Comparison of ENCODE assay signal across 7 mouse cellular contexts in genomic region chr13:41607589-41607988, GRCm38 (mm10). TPM values are rescaled to one million over a fixed set of nuclear protein-coding genes. Genes with fewer than 3 reads are reported as not detected.
DNase-seq lines count a peak whose midpoint lies in the region; ATAC-seq lines count a peak whose summit lies in the region.

No protein-coding gene starts in this region.

- no peak overlapping the region for H3K9ac ChIP-seq in lung, embryonic 15.5 days
- 0 out of 2 replicates have a peak overlapping the region, but pooled peaks have one; percentile 7 for H3K9ac ChIP-seq in forebrain, embryonic 16.5 days (replicated peaks; ENCODE audit: low read depth, low read length)
- no peak overlapping the region for H3K9ac ChIP-seq in liver, embryonic 16.5 days (ENCODE audit: low read depth, low read length)
- H3K9ac ChIP-seq in stomach, embryonic 15.5 days, result no peak overlapping the region

- peaks cover 13% of the 10 kb centered on the region; the same call in 1 of the 2 replicates for H3K4me1 ChIP-seq in lung, embryonic 15.5 days
- peaks cover 22% of the 10 kb centered on the region for H3K4me1 ChIP-seq in forebrain, embryonic 16.5 days (replicated peaks; ENCODE audit: control insufficient read depth, insufficient read depth, low read length)
- H3K4me1 ChIP-seq in liver, embryonic 16.5 days (ENCODE audit: control insufficient read depth, low read depth, low read length), result peaks cover 19% of the 10 kb centered on the region
- no peaks in the 10 kb centered on the region for H3K4me1 ChIP-seq in stomach, embryonic 15.5 days

- WGBS in lung, embryonic 15.5 days, result 70% methylated on average over 3 of the region's 3 CpGs
- WGBS in forebrain, embryonic 16.5 days, result 38% methylated on average over 3 of the region's 3 CpGs
- WGBS in liver, embryonic 16.5 days (ENCODE audit: insufficient replicate concordance), result 76% methylated on average over 3 of the region's 3 CpGs
- WGBS in stomach, embryonic 15.5 days, result 87% methylated on average over 3 of the region's 3 CpGs

- no peak for DNase-seq in lung, adult 18-20 months
- no peak for DNase-seq in retina, embryonic 14.5 days (ENCODE audit: low spot score)
- DNase-seq in right cerebral cortex, postnatal 10 days (ENCODE audit: low spot score in 2 of 2), result no peak

- H3K27ac ChIP-seq in lung, embryonic 15.5 days, result no peak overlapping the region
- H3K27ac ChIP-seq in forebrain, embryonic 16.5 days (ENCODE audit: low read length), result no peak overlapping the region
- peak overlapping the region; percentile 50 for H3K27ac ChIP-seq in liver, embryonic 16.5 days (ENCODE audit: low read length)
- H3K27ac ChIP-seq in stomach, embryonic 15.5 days, result 0 out of 2 replicates have a peak overlapping the region, but pooled peaks have one; percentile 16

- H3K4me2 ChIP-seq in lung, embryonic 15.5 days, result peak overlapping the region; percentile 87
- peak overlapping the region; percentile 63 for H3K4me2 ChIP-seq in forebrain, embryonic 16.5 days (ENCODE audit: low read length)
- peak overlapping the region; percentile 90 for H3K4me2 ChIP-seq in liver, embryonic 16.5 days (ENCODE audit: low read depth, low read length)
- H3K4me2 ChIP-seq in stomach, embryonic 15.5 days, result peak overlapping the region; percentile 23; the same call in 1 of the 2 replicates

- no peak overlapping the region for H3K4me3 ChIP-seq in lung, embryonic 15.5 days
- peak overlapping the region; percentile 17 for H3K4me3 ChIP-seq in forebrain, embryonic 16.5 days (replicated peaks; ENCODE audit: low read length)
- H3K4me3 ChIP-seq in liver, embryonic 16.5 days (ENCODE audit: low read depth, low read length), result peak overlapping the region; percentile 19
- no peak overlapping the region; the same call in 1 of the 2 replicates for H3K4me3 ChIP-seq in stomach, embryonic 15.5 days (replicated peaks)

- no peak for ATAC-seq in lung, embryonic 15.5 days (ENCODE audit: borderline replicate concordance, extremely low read depth, low FRiP score, low TSS enrichment)
- ATAC-seq in forebrain, embryonic 16.5 days, result no peak
- ATAC-seq in liver, embryonic 16.5 days (ENCODE audit: low read depth), result no peak
- ATAC-seq in stomach, embryonic 15.5 days (ENCODE audit: insufficient read depth, low FRiP score, low read depth), result no peak

- H3K27me3 ChIP-seq in lung, embryonic 15.5 days, result no peaks in the 10 kb centered on the region
- no peaks in the 10 kb centered on the region for H3K27me3 ChIP-seq in forebrain, embryonic 16.5 days (replicated peaks; ENCODE audit: control insufficient read depth, insufficient read depth, low read length)
- no peaks in the 10 kb centered on the region for H3K27me3 ChIP-seq in liver, embryonic 16.5 days (ENCODE audit: control insufficient read depth, insufficient read depth, low read depth, low read length)
- no peaks in the 10 kb centered on the region for H3K27me3 ChIP-seq in stomach, embryonic 15.5 days (replicated peaks)

- H3K36me3 ChIP-seq in lung, embryonic 15.5 days, result no peaks in the 10 kb centered on the region
- H3K36me3 ChIP-seq in forebrain, embryonic 16.5 days (ENCODE audit: control insufficient read depth, insufficient read depth), result no peaks in the 10 kb centered on the region; the same call in 1 of the 2 replicates
- no peaks in the 10 kb centered on the region for H3K36me3 ChIP-seq in liver, embryonic 16.5 days (ENCODE audit: control insufficient read depth, insufficient read depth)
- H3K36me3 ChIP-seq in stomach, embryonic 15.5 days, result no peaks in the 10 kb centered on the region

- H3K9me3 ChIP-seq in lung, embryonic 15.5 days, result no peaks in the 10 kb centered on the region
- no peaks in the 10 kb centered on the region for H3K9me3 ChIP-seq in forebrain, embryonic 16.5 days (ENCODE audit: control insufficient read depth, low read length)
- H3K9me3 ChIP-seq in liver, embryonic 16.5 days (replicated peaks; ENCODE audit: control insufficient read depth, low read length), result no peaks in the 10 kb centered on the region
- no peaks in the 10 kb centered on the region for H3K9me3 ChIP-seq in stomach, embryonic 15.5 days

RNA-seq across cellular contexts. Expression of gene Tmem170b, which starts 1.9 kb away (rescaled TPM):
- 10.0 and 11.2 TPM in 2 replicates for polyA plus RNA-seq in lung, embryonic 15.5 days (2015; fragmentation: Nextera tagmentation; extraction: Ambion mirVana)
- 50.8 and 53.1 TPM in 2 replicates for polyA plus RNA-seq in forebrain, embryonic 16.5 days (2015; fragmentation: Nextera tagmentation; extraction: Ambion mirVana)
- polyA plus RNA-seq in liver, embryonic 16.5 days (2015; fragmentation: Nextera tagmentation; extraction: Ambion mirVana), result 6.2 and 6.3 TPM in 2 replicates
- polyA plus RNA-seq in stomach, embryonic 15.5 days (2015; fragmentation: Nextera tagmentation; extraction: Ambion mirVana), result 9.2 and 9.5 TPM in 2 replicates

Comparison
In these comparisons a context has a peak if more than half of its experiments do, and no peak if none do; other contexts are left out.
1. H3K27ac ChIP-seq: peak in liver, embryonic 16.5 days (single experiment) and stomach, embryonic 15.5 days (single experiment); none in lung, embryonic 15.5 days (single experiment) and forebrain, embryonic 16.5 days (single experiment).
2. H3K4me2 ChIP-seq: peak in every context shown above with its lines; median percentile 90 in liver, embryonic 16.5 days; 87 in lung, embryonic 15.5 days; 63 in forebrain, embryonic 16.5 days; 23 in stomach, embryonic 15.5 days.
3. H3K4me3 ChIP-seq: peak in forebrain, embryonic 16.5 days (single experiment) and liver, embryonic 16.5 days (single experiment); none in lung, embryonic 15.5 days (single experiment) and stomach, embryonic 15.5 days (single experiment).